Mouse (Mus musculus) liver, adult 2 months (tissue): ENCODE data around the gene Cdca7.

Source experiments
- CTCF ChIP-seq: fragments of 200-500 bp; IDR thresholded peaks from 2 replicates; pipeline ENCODE4 v1.5.1; 2011; ENCODE audit warnings: low read depth, low read length, control low read depth
- POLR2A ChIP-seq: fragments of 200-500 bp; IDR thresholded peaks from 2 replicates; pipeline ENCODE4 v1.6.1; 2011; ENCODE audit warnings: low read length, control low read depth; ENCODE audit not compliant: insufficient read depth; ENCODE audit errors: extremely low read depth

- no peak for TF ChIP-seq CTCF
- no peak for TF ChIP-seq POLR2A
Observed at GRCm38 (mm10) chr2:72491650-72492049, 15.7 kb downstream of the Cdca7 start.
